Mouse (Mus musculus): ENCODE results near the gene Ift46. TPM values are rescaled to one million over a fixed set of nuclear protein-coding genes. Genes with fewer than 3 reads are reported as not detected.
"Not testable (repeated sequence)": the region's sequence is repeated elsewhere in the genome, so short reads cannot be mapped to it uniquely, and the experiment has no call there.

Gene Ift46
- total RNA-seq, 1 experiment from 2014 or later: 40.8 TPM

GRCm38 (mm10) chr9:44733671-44734523 lies 33.8 kb upstream of the Ift46 start:
- ATAC-seq (replicated peaks in 1 of 2; ENCODE audit: insufficient read depth in 1 of 2, low FRiP score in 2 of 2, low TSS enrichment in 1 of 2, low read depth in 1 of 2, poor library complexity in 2 of 2, severe bottlenecking in 2 of 2): peak; percentile 13 to 14; a peak in 2 of 4 replicates

GRCm38 (mm10) chr9:44734524-44735494 lies 32.9 kb upstream of the Ift46 start, which contains the start of gene Phldb1:
Phldb1 (minus strand) TSS chr9:44735198.
- peak in 1 of 2 experiments; percentile 40; a peak in 2 of 4 replicates for ATAC-seq (replicated peaks in 1 of 2; ENCODE audit: insufficient read depth in 1 of 2, low FRiP score in 2 of 2, low TSS enrichment in 1 of 2, low read depth in 1 of 2, poor library complexity in 2 of 2, severe bottlenecking in 2 of 2)

- ATAC-seq (replicated peaks in 1 of 2; ENCODE audit: insufficient read depth in 1 of 2, low FRiP score in 2 of 2, low TSS enrichment in 1 of 2, low read depth in 1 of 2, poor library complexity in 2 of 2, severe bottlenecking in 2 of 2): no peak
Measured at GRCm38 (mm10) chr9:44735886-44736285, 31.8 kb upstream of the Ift46 start.

- ATAC-seq (replicated peaks in 1 of 2; ENCODE audit: insufficient read depth in 1 of 2, low FRiP score in 2 of 2, low TSS enrichment in 1 of 2, low read depth in 1 of 2, poor library complexity in 2 of 2, severe bottlenecking in 2 of 2): no peak
Measured at GRCm38 (mm10) chr9:44736301-44736700, 31.4 kb upstream of the Ift46 start.

- no peak for ATAC-seq (replicated peaks in 1 of 2; ENCODE audit: insufficient read depth in 1 of 2, low FRiP score in 2 of 2, low TSS enrichment in 1 of 2, low read depth in 1 of 2, poor library complexity in 2 of 2, severe bottlenecking in 2 of 2)
Measured at GRCm38 (mm10) chr9:44737240-44737949, 30.3 kb upstream of the Ift46 start.

- no peak for ATAC-seq (replicated peaks in 1 of 2; ENCODE audit: insufficient read depth in 1 of 2, low FRiP score in 2 of 2, low TSS enrichment in 1 of 2, low read depth in 1 of 2, poor library complexity in 2 of 2, severe bottlenecking in 2 of 2)
Measured at GRCm38 (mm10) chr9:44740663-44741192, 27.0 kb upstream of the Ift46 start.

- ATAC-seq (replicated peaks in 1 of 2; ENCODE audit: insufficient read depth in 1 of 2, low FRiP score in 2 of 2, low TSS enrichment in 1 of 2, low read depth in 1 of 2, poor library complexity in 2 of 2, severe bottlenecking in 2 of 2): no peak
Measured at GRCm38 (mm10) chr9:44745371-44745770, 22.3 kb upstream of the Ift46 start.

- ATAC-seq (replicated peaks in 1 of 2; ENCODE audit: insufficient read depth in 1 of 2, low FRiP score in 2 of 2, low TSS enrichment in 1 of 2, low read depth in 1 of 2, poor library complexity in 2 of 2, severe bottlenecking in 2 of 2): no peak
Measured at GRCm38 (mm10) chr9:44746666-44747065, 21.0 kb upstream of the Ift46 start.

GRCm38 (mm10) chr9:44747341-44747740 lies 20.4 kb upstream of the Ift46 start:
- no peak for ATAC-seq (replicated peaks in 1 of 2; ENCODE audit: insufficient read depth in 1 of 2, low FRiP score in 2 of 2, low TSS enrichment in 1 of 2, low read depth in 1 of 2, poor library complexity in 2 of 2, severe bottlenecking in 2 of 2)

- no peak for ATAC-seq (replicated peaks in 1 of 2; ENCODE audit: insufficient read depth in 1 of 2, low FRiP score in 2 of 2, low TSS enrichment in 1 of 2, low read depth in 1 of 2, poor library complexity in 2 of 2, severe bottlenecking in 2 of 2)
Measured at GRCm38 (mm10) chr9:44748473-44748872, 19.2 kb upstream of the Ift46 start.

- ATAC-seq (replicated peaks in 1 of 2; ENCODE audit: insufficient read depth in 1 of 2, low FRiP score in 2 of 2, low TSS enrichment in 1 of 2, low read depth in 1 of 2, poor library complexity in 2 of 2, severe bottlenecking in 2 of 2): no peak
Measured at GRCm38 (mm10) chr9:44760873-44761272, 6.8 kb upstream of the Ift46 start.

- not testable (repeated sequence) for ATAC-seq (replicated peaks in 1 of 2; ENCODE audit: insufficient read depth in 1 of 2, low FRiP score in 2 of 2, low TSS enrichment in 1 of 2, low read depth in 1 of 2, poor library complexity in 2 of 2, severe bottlenecking in 2 of 2)
Measured at GRCm38 (mm10) chr9:44768029-44768394, 304 bp downstream of the Ift46 start.

- ATAC-seq (replicated peaks in 1 of 2; ENCODE audit: insufficient read depth in 1 of 2, low FRiP score in 2 of 2, low TSS enrichment in 1 of 2, low read depth in 1 of 2, poor library complexity in 2 of 2, severe bottlenecking in 2 of 2): no peak
Measured at GRCm38 (mm10) chr9:44771376-44771775, 3.7 kb downstream of the Ift46 start.

- ATAC-seq (replicated peaks in 1 of 2; ENCODE audit: insufficient read depth in 1 of 2, low FRiP score in 2 of 2, low TSS enrichment in 1 of 2, low read depth in 1 of 2, poor library complexity in 2 of 2, severe bottlenecking in 2 of 2): no peak
Measured at GRCm38 (mm10) chr9:44772392-44772749, 4.7 kb downstream of the Ift46 start.

- peak; percentile 98 to 99 for ATAC-seq (replicated peaks in 1 of 2; ENCODE audit: insufficient read depth in 1 of 2, low FRiP score in 2 of 2, low TSS enrichment in 1 of 2, low read depth in 1 of 2, poor library complexity in 2 of 2, severe bottlenecking in 2 of 2)
Measured at GRCm38 (mm10) chr9:44772750-44773651, 5.3 kb downstream of the Ift46 start.

- no peak for ATAC-seq (replicated peaks in 1 of 2; ENCODE audit: insufficient read depth in 1 of 2, low FRiP score in 2 of 2, low TSS enrichment in 1 of 2, low read depth in 1 of 2, poor library complexity in 2 of 2, severe bottlenecking in 2 of 2)
Measured at GRCm38 (mm10) chr9:44792842-44793241, 25.1 kb downstream of the Ift46 start.

Data from hematopoietic stem cell, adult 5-6 weeks (primary cell).